Mouse (Mus musculus): ENCODE data around the gene Slc38a4.

Slc38a4 gene

DNA sequence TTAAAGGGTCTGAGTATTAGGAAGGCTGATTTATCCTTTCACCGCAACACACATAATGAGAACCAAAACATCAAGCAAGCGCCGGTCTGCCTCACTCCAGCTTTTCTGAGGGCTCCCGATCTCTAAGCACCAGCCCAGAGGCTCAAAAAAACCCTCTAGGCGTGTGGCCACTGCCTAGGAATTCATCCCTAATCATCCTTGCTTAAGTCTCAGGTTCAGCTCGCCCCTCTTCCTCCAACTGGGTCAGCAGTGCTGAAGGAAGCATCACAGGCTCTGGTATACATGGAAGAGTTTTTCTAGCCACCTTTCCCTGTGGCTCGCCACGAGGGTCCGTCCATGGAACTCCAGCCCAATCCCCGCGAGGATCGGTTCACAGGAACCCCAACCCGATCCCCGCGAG lies 1.6 kb downstream of the Slc38a4 start:
- no peak for DNase-seq (ENCODE audit: low read depth)

DNA sequence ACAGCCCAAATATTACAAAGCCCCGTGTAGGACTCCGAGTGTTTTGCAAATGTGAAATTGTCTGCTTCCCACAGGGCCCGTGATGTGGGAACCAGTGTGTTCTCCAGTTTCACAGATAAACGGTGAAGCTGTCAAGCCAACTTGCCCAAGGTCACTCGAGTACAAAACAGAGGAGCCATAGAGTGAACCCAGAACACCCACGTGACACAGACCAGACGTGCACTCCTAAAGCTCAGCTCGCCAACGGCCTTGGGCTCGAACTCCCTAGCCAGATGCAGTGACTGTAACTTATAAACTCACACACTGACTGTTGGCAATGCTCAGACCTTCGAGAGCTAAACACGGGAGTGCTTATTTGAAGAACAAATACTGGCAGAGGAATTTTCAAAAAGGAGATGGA lies 5.3 kb downstream of the Slc38a4 start:
- DNase-seq (ENCODE audit: low read depth): no peak

DNA sequence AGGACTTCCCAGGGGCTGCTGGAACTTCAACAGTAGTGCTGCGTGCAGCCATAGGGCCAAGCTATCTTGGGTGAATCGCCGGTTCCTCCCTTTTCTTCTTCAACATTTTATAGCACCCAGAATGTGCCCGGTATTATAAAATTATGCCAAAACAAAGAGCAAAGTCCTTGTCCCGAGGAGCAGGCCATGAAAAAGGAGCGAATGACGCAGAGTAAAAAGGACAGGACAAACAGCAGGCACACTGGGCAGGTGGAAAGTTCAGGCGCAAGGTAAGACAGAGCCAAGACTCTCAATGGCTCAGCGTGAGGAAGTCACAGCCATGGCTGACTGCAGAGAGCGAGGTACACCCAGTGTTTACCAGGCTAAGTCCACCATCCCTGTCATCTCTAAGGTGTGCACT lies 5.7 kb downstream of the Slc38a4 start:
- DNase-seq (ENCODE audit: low read depth): no peak

DNA sequence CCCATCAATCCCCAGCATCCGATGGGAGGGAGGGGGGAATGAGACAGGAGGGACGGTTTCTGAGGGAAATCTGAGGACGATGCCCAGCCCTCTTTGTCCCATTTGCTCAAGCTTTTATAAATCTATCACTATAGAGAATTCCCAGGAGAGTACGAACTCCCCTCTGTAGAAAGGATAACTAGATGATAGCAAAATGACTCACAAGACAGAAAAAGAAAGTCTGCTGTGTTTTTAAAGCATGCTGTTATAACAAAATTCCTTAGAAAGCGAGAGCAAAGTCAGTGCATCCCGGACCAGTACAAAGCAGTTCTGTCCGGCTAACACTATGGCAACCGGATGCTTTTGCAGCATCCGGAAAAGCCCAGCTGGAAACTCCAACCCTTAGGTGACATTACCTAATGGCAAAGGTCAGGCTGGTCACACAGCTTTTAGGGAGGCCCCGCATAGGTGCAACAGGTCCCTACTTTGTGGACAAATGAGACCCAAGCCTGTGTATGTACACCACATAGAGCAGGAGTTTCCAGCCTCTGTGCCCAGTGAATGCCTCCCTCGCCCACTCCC lies 6.4 kb downstream of the Slc38a4 start:
- DNase-seq (ENCODE audit: low read depth): no peak

DNA sequence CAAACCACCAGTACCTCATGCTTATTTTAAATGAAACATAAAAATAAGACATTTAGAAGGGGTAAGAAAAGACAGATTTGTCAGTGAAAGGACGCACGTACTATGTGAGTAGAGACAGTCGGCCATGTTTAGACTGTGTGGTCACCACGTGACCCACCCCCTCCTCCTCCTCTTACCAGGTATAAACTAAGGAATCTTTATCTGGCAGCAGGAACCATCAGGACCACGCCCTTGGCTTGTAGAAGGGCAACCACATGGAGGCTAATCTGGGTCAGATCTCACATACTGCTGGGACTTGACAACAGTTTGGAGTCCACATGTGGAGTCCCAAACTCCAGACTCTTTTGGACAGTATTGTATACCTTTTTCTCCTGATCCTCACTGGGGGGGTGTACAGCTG lies 7.5 kb downstream of the Slc38a4 start:
- no peak for DNase-seq (ENCODE audit: low read depth)

DNA sequence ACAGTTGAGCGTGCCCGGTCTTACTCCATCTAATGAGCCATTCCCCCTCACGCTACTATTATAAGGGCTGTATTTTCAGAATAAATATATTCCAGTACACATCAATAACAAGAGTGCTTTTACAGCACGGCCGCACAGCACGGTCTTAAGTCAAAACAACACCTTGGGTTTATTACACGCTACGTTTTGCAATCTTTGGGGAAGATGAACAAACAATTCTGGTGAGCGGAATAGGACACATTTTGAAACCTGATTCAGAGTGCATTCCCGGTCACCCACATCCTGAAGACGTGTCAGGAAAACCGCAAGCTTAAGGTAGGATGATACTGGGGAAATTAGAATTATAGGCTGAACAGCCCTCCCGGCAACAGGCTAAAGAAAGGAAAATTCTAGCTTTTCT lies 11.8 kb downstream of the Slc38a4 start:
- no peak for DNase-seq (ENCODE audit: low read depth)

DNA sequence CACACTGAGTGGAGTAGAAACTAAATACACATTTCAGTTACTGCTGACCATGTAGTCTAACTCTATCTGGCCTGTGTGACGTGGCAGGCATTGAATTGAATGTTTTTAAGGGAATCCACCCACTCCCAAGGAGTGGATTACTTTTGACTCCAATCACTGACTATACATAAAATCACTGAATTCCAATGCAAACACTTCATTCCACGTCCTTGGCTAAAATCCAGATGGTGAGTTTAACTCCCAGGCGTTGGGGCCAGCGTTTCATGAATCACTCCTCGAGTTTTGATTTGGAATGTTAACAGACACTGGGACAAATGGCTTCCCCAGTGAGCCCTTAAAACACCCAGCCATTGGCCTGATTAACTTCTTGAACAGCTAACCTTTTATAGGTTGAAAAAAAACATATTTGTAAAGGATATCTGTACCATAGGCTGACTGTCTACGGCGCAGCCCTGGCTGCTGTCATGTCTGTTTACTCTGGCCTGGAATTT lies 13.7 kb downstream of the Slc38a4 start:
- peak; percentile 8 for DNase-seq (ENCODE audit: low read depth)

DNA sequence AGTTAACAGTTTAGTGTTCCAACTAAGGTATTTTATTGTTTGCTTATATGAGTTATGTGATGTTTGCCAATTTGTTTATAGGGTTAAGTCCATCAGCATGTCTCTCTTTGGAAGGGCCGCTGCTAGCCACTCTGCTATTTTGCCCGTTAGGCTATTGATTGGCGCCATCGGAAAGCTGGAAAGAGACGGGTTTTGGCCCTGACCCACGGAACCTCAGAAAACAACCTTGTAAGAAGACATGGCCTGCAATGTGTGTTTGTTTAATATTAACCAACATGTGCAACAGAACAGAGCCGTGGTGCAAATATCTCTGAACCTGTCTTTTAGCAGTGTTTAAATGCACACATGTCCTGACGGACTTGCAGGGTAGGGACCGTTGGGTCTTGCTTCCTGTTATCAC lies 14.6 kb downstream of the Slc38a4 start:
- no peak for DNase-seq (ENCODE audit: low read depth)

DNA sequence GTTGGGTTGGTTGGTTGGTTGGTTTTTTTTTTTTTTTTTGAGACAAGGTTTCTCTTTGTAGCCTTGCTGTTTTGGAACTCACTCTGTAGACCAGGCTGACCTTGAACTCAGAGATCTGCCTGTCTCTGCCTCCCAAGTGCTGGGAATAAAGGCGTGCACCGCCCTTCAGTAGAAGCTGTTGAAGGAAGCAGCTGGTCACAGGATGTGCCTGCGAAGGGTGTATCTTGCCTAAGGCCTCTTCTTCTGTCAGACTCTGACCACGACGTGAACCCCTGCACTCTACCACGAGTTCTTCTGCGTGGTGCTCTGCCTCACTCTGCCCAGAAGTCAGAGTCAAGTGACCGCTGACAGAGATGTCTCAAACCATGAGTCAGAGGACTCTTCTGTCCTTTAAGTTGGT lies 18.0 kb downstream of the Slc38a4 start:
- DNase-seq (ENCODE audit: low read depth): no peak

DNA sequence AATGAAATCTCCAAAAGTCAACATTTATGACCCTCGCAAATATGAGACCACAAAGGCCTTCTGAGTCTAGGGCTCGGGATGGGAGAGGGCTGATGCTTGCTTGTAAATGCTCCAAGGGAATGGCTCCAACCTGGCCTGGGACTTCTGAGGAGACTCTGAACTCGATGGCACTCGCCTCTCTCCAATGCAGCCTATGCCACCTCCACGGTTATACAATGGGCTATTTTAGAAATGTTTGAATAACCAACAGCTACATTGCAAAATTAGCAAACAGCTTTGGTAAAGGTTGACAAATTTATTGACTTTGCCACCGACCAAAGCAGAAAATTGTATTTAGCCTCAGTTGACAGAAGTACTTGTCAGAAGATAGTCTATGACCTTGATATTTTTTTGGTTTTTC lies 19.9 kb downstream of the Slc38a4 start:
- no peak for DNase-seq (ENCODE audit: low read depth)

DNA sequence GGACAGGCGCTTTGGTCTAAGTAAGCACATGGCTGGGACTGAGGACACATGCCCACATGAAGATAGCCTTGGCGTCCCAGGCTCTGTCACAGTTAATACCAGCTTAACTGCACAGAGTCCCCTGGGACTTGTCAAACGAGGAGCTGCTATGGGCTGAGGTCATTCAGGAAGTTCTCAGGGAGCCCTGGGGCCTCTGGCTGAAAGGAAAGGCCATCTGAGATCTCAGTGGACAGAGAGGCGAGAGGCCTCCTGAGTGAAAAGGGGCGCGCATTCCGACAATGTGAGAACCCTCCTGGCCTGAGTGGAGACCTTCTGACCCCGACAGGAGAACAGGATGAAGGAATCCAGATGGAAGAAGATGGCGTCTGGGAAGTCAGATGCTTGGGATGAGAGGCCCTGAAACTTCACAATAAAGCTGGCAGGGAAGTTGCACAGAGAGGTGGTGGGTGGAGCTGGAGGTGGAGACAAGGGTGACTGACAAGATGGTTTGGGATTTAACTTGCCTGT lies 22.2 kb downstream of the Slc38a4 start:
- DNase-seq (ENCODE audit: low read depth): no peak

DNA sequence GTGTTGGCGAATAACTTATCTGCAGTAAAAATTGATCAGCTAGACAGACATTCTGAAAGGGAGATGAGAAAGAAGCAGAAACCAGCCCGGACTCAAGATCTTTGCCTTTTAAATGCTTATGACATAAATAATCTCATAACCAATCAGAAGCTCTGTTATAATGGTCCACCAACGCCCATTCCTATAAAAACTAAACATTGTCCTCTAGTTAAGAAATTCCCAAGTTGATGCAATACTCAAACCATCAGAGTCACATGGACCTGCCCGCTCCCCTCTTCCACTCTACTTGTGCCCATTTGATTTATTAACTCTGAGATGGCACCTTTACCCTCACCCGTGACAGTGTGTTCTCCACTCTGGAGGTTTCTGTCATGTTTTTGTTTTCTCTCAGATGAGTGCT lies 23.9 kb downstream of the Slc38a4 start:
- DNase-seq (ENCODE audit: low read depth): no peak

DNA sequence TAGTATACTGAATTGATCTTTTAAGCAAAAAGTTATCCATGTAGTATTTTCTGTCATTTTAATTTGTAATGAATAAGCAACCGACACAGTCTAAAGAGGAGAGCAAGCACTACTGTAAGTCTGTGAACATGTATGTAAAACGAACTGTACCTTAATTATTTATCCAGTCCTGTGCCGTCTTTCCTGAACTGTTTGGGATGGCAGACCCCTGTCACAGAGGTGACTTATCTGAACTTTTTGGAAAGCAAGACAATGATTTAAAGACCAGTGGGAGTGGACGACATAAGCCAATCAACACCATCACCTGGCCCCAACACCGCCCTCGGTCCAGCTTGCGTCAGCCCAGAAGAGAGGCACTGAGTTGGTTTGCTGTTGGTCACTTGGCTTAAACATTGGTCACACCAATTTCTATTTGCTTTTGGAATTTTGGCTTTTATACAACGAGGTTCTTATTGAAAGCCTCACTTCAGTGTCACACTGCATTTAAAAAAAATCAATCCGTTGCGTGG lies 24.7 kb downstream of the Slc38a4 start:
- DNase-seq (ENCODE audit: low read depth): no peak

DNA sequence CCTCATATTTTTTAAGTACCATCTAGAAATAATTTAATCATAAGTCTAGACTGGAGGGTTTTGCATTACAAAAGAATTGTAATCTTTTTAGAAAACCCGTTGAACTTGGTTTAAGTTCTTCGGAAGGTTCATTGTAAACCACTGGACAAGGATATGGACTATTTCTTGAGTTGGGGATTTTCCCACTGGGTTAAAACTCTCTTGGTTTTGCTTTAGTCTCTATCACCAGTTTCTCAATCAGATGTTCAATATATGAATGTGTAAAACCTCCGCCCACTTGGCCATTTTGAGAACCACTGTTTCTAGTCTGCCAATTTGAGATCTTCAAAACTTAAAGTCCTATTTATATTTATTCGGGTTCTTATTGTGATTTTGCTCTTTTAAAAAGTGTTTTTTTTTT lies 25.6 kb downstream of the Slc38a4 start:
- DNase-seq (ENCODE audit: low read depth): no peak

DNA sequence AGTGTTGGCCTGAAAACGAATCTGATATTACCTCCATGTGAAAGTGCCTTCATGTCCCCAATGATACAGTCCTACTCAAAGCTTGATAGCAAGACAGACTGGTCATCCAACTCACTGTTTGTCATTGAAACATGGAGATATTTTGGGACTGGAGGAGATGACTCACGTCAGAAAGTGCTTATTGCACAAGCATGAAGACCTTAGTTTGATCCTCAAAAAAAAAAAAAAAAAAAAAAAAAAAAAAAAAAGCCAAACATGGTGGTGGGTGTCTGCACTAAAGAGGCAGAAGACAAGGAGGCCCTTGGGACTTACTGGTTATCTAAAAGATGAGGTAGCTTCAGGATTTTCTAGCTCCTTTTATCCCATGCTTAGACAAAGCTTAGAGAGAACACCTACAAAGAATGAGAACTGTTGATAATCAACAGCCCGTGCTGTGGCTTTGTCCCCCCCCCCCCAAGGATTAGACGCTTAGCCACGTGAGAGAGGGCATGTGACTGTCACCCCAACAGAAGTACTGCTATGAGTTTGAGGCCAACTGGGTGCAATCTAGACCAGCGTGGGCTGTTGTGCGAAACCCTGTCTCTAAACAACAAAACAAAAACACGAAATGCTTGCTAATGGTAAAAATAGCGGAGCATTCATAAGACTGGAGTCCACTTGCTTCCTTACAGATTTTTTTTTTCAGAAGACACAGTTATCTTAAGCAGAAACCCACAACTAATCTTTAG lies 26.5 kb downstream of the Slc38a4 start:
- no peak for DNase-seq (ENCODE audit: low read depth)

DNA sequence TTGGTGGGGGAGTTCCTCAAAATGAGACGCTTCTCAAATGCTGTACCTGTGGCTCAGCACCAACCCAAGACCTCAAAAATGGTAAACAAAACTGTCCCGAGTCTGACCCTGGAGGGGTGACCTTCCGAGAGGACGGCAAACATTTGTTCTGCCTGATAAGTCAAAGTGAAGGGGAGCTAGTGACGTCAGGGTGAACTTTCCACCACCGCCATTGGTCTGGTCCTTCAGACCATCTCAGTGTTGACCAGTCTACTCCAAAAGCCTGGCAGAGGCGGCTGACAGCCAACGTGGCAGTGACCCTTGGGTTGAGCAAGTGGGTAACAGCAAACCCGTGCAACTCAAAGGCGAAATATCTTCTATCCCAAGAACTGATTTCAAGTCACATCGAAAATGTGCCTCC lies 27.1 kb downstream of the Slc38a4 start:
- DNase-seq (ENCODE audit: low read depth): no peak

DNA sequence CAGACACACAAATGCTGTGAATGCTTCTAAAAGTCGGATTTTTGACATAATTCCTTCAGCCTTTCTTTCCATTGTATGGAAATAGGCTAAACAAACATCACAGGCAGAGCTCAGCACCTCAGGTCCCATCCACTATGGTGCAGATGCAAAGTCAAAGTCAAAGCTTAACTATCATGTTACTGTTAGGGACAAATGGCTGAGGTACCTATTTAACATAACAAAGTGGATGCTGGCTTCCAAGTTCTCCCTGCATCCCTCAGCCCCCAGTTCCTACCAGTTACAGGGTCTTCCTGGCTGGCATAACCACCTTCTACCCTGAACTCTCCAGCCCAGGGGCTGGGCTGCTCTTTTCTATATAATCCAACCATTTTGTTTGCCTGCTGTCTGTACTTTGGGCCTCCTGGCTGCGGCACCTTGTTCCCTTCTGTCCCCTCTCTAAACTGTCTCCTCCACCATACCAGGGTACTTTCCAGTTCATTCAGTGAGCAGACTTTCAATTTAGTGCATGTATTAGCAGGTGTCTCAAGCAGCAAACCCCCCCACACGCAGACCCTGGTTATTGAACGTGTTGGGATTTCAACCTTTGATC lies 27.6 kb downstream of the Slc38a4 start:
- no peak for DNase-seq (ENCODE audit: low read depth)

DNA sequence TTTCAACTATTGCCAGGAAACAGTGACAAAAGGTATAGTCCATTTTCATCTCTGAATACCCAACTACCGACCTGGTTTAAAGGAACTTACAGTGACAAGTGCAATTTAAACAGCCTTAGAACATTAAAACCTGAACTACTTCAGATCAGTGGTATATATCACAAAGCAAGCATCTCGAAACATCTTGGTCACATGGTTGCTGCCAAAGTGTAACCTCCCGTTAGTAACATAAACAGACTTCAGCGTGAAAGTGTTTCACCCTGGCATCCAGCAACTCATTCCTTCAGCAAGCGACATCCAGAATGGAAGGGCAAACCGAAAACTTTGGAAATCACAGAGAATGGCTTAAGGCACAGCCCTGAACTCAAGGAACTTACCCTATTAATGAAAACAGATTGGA lies 29.1 kb downstream of the Slc38a4 start:
- DNase-seq (ENCODE audit: low read depth): no peak

DNA sequence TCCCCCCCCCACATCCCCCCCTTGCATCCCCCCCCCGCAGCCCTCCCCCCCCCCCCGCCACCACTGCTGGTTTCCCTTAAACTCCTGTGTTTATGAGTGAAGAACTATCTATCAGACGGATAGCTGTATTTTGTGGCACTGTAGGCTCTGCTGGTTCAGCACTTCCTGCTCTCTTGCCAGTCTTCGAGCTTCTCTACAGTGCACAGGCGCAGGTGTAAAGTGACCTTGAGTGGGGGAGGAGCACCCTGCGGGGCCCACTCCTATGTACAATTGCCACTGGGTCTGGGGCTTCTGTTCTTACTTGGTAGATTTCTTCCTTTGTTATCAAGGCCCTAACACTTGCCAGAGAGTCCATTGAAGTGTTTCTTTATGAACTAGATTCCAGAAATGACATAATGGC lies 33.0 kb downstream of the Slc38a4 start:
- DNase-seq (ENCODE audit: low read depth): no peak

DNA sequence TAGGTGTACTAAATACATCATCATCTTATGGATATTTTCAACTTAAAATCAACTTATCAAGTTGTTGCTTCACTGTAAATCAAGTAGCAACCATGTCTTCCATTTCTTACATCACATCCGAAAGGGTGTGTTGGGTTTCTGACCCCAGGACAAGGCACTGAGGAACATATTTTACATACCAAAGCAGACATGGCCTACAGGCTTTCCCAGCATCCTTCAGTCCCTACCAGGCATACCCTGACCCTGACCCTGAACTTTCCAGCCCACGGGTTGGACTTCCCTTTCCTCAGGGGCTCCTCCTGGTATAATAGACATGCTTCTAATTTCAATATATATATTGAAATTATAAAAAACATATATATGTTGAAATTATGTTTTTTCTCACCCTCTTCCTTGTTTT lies 33.5 kb downstream of the Slc38a4 start:
- DNase-seq (ENCODE audit: low read depth): no peak

DNA sequence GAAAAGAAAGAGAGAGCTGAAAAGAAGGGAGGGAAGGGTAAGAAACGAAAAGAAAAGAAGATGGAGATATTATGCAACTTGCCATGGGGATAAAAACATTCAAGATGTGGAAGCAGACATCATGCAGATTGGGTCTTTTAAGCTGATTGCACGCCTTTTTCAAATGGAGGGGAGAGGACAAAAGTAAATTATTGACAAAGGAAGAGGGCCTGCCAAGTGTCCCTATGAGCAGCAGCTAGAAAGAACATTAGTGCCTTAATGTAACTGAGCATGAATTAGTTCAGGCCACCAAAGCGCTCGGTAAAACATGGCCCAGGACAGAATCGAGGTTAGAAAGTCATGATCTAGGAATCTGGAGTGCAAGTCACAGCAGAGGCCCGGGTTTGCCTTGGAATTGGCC lies 35.5 kb downstream of the Slc38a4 start:
- no peak for DNase-seq (ENCODE audit: low read depth)

DNA sequence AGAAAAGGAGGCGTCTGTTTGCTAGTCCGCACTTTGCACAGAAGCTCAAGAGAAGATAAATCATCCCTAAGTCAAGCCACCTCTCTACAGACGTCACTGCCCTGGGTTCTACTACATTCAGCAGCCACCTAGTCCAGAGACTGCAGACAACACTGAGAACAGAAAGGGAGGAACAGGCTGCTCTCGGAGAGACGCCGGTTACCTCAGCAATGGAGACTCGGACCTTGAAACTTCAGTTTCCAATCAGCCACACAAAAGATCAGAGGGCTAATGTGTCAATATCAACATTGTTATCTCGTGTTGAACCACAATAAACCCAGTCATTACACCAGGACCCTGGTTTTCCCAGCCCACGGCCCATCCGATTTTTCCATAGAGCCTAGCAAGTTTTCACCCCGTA lies 36.4 kb downstream of the Slc38a4 start:
- DNase-seq (ENCODE audit: low read depth): no peak

DNA sequence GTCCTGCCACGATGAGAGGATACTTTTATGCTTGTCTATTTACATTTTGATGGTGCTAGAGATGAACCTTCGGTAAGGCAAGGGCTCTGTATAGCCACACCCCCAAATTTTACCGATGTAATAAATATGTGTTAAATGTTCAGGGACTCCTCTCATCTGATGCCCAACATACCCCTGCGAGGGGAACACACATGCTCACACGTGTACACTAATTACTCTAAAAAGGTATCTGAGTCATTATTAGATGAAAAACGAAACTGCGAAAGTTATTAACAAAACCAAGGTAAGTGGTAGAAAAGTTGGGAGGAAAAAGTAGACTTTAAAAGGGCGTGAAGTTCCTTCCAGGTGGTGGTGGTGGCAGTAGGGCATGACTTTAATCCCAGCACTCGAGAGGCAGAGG lies 38.6 kb downstream of the Slc38a4 start:
- DNase-seq (ENCODE audit: low read depth): no peak

Measured in fibroblast of lung, adult 2 months (primary cell).